Mouse (Mus musculus): ENCODE results near the gene Pak6.

DNA sequence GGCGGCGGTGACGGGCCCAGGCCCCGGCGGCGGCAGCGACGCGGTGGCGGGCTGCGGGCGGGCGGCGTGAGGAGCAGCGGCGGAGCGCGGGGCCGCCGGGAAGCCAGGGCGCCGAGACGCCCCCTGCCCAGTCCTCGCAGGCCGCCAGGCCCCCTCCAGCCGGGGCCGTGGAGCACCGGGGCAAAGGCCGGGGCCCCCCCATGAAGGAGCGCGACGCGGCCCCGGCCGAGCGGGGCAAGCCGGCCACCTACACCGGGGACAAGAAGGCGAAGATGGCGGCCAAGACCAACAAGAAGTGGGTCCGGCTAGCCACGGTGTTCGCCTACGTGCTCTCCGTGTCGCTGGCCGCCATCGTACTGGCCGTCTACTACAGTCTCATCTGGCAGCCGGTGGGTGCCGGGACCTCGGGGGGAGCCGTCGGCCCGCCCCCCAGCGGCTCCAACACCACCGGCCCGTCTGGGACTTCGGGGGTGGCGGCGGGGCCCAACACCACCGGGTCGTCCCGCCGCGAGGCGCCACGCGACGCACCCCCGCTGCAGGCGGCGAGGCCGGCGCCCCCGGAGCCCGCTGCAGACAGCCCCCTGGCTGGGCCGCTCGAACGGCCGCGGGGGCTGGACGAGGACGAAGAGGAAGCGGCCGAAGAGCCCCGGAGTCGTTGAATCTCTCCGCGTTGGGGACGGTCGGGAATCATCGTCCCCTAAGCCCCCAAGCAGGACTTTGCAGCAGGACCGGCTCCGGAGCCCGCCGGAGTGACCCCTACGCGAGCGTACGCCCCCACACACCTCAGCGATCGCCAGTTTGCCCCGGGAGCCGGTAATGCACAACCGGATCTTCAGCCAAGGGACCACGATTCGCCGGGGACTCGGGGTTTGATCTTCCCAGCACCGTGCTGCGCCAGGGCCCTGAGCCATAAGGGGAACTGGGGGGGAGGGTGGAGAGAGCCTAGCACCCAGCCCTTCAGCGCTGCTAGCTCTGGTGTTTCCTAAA lies 83.1 kb downstream of the Pak6 start:
- TF ChIP-seq CTCF (IDR thresholded peaks at IDR 0.05; ENCODE audit: insufficient read depth, low read depth, low read length) (no peak), POLR2A (IDR thresholded peaks at IDR 0.05; ENCODE audit: insufficient read depth, low read depth, low read length) (no peak)
